Mouse (Mus musculus): Measurements from ENCODE around the gene Phrf1. TPM values are rescaled to one million over a fixed set of nuclear protein-coding genes. Genes with fewer than 3 reads are reported as not detected.

Gene Phrf1
- total RNA-seq, 2 experiments from 2014 or later, result 76.9 to 78.8 TPM

DNA sequence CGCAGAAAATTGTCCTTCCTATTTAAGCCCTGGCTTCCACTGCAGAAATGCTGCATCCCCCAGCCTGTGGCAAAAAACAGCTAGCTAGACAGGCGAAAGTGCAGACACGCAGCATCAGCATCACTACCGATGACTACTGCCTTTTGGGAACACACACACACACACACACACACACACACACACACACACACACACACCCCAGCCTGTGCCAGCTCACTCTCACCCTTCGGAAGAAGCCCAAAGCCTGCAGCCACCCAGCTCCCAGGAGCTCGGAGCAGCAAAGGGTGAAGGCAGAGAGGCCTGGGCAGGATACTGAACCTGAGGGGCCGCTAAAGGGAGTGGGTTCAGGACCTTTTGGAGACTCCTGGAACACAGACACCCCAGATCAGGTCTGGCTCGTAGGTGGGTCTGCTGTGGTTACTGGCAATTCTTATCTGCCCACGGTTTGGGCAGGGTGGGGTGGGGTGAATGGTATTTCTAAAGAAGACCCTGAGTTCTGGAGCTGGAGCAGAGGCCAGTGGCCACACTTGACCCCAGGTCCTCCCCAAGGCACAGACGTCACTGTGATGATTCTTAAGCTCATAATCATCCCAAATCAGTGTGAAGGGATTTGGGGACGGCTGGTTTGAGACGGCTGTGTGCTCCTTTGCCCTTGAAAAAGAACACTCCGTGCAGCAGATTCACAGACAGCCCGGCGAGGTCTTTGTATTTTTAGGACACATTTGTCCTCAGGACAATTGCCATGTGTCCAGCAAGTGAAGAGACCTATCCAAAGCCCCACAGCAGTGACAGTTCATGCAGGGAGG is 64.2 kb downstream of the Phrf1 start:
- DNase-seq (ENCODE audit: low spot score in 2 of 2), result no peak

DNA sequence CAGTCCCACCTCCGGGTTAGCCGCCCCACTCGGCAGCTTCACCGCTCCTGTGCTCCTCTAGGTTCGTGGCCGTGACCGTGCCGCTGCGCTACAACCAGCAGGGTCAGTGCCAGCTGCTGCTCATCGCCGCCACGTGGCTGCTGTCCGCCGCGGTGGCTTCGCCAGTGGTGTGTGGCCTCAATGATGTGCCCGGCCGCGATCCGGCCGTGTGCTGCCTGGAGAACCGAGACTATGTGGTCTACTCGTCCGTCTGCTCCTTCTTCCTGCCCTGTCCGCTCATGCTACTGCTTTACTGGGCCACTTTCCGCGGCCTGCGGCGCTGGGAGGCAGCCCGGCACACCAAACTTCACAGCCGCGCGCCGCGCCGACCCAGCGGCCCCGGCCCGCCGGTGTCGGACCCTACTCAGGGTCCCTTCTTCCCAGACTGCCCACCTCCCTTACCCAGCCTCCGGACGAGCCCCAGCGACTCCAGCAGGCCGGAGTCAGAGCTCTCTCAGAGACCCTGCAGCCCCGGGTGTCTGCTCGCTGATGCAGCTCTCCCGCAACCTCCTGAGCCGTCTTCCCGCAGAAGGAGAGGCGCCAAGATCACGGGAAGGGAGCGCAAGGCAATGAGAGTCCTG is 65.4 kb downstream of the Phrf1 start:
- DNase-seq (ENCODE audit: low spot score in 2 of 2), result no peak

DNA sequence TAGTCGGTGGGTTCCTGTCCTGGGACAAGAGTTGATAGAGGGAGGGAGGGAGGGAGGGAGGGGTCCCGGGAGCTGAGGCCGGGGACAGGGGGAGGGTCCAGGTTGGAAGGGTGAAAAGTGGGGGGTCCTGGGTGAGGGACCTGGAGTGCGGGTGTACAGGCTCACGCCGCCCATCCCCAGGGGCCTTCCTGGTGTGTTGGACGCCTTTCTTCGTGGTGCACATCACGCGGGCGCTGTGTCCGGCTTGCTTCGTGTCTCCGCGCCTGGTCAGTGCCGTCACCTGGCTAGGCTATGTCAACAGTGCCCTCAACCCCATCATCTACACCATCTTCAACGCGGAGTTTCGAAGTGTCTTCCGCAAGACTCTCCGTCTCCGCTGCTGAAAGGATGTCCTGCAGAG is 65.9 kb downstream of the Phrf1 start:
- no peak for DNase-seq (ENCODE audit: low spot score in 2 of 2)

DNA sequence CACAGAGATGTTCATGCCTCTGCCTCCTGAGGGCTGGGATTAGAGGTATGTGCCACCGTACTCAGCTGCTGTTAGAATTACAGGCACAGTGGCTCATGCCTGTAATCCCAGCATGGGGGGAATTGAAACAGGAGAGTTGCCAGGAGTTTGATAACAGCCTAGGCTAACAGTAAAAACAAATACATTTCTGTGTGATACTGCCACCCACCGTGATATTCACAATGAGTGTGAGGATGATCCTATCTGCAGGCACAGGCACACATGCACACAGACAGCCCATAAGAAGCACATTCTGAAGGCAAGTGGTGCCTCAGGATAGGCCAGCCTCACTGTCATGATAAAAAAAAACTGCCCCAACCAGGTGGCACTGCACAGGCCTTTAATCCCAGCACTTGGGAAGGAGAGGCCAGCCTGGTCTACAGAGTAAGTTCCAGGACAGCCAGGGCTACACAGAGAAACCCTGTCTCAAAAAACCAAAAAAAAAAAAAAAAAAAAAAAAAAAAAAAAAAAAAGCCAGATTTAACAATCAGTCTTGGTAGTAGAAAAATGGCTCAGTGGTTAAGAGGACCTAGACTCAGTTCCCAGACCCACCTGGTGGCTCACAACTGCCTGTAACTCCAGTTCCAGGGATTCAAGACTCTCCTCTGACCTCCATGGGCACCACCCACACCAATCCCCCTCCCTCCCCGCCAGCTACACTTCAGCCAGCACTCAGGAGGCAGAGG is 69.5 kb downstream of the Phrf1 start:
- DNase-seq (ENCODE audit: low spot score in 2 of 2), result no peak

DNA sequence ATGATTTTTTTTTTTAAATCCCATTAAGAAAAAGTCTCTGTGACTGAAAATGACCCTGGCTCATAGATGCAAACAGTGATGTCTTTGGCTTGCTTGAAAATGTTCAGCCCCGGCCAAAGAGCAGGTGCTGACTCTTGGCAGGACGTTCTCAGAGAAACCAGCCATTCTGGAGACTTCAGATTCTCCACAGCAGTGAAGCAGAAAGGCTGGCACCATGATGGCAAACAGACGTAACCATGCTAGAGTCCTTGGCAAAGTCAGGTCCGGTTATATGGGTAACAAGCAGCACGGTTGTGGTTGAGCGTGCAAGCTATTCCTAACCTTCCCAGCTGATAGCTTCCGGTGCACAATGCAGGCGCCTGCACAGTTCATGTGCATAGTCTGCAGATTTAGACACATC is 70.6 kb downstream of the Phrf1 start:
- no peak for DNase-seq (ENCODE audit: low spot score in 2 of 2)

DNA sequence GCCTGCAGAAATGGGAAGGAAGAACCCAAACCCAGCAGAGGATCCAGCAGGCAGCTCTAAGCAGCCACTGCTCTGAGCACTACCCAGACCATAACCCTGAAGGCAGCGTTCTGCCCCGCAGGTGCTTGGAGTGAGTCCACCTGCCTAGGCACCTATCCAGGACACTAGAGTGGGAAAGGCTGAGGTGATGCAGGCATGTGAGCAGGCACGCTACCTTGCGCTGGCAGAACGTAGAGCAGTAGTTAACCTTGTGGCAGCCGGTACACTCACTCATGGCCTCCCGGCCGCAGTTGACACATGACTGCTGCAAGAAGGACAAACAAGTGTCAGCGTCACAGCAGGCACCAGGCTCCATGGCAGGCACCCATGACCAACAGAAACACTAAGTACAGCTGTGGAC is 72.8 kb downstream of the Phrf1 start:
- no peak for DNase-seq (ENCODE audit: low spot score in 2 of 2)

DNA sequence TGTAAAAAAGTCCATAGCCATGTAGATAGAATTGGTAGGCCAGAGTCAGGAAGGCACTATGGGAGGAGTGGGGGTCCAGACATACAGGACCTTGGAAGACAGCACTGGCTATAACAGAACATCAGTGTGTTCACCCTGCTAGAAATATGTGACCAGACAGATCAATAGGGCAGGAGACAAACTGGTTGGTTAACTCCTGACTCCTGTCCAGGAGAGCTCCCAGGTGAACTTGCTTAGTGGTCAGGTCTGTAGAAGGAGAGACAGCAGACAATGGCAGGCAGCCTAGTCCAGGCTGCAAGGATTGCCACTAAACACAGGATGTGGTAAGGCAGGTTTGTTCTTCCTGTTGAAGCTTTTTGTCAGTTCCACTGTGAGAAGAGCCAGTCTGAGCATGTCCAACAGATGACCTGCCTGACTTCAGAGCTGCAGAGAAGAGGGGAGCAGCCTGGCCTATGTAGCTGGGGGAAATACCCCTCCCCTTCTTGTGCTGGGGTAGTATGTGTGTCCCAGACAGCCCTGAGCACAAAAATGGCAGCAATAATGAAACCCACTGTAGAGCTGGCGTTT is 74.2 kb downstream of the Phrf1 start:
- DNase-seq (ENCODE audit: low spot score in 2 of 2), result no peak

DNA sequence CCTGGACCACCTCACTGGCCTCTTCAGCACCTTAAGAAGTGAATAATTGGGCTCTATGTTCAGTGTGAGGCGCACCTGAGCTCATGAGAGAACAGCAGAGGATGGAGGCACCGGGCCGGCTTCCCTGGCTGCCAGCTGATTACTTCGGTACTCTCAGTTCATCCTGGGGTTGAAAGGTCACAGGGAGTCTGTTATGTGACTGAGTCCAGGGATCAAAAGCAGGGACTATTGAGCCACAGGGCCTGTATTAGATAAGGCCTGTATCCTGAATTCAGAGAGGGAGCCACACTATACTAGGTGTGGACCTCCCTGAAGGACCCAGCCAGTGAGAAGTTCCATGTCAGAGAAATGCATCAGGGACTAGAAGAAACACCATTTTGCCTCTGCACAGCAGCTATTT is 76.0 kb downstream of the Phrf1 start:
- no peak for DNase-seq (ENCODE audit: low spot score in 2 of 2)

Small RNAs within 50 kb of the gene (microRNA-seq; reads per million reads assigned to microRNA genes)
- gene Mir210, result 70.8 to 81.7 reads per million in 2 experiments

Other genes starting within 250 kb of the Phrf1 start
- 10 to 100 TPM in 1 of 2 experiments, 1 to 10 TPM in 1; 8.0 to 11.4 TPM for gene Ifitm3, start 218.0 kb upstream of the Phrf1 start, total RNA-seq (2021)
- not detected for gene Ifitm6, start 210.9 kb upstream of the Phrf1 start, total RNA-seq (2021)
- gene Gm17387, start 199.7 kb upstream of the Phrf1 start, total RNA-seq (2021), result not detected
- 10 to 100 TPM; 84.2 to 86.8 TPM for gene B4galnt4, start 167.7 kb upstream of the Phrf1 start, total RNA-seq (2021)
- gene Pkp3, start 150.6 kb upstream of the Phrf1 start, total RNA-seq (2021), result not detected
- gene Sigirr, start 128.2 kb upstream of the Phrf1 start, total RNA-seq (2021), result 1 to 10 TPM; 1.9 to 2.1 TPM
- not detected for gene Ano9, start 111.0 kb upstream of the Phrf1 start, total RNA-seq (2021)
- 10 to 100 TPM; 47.4 to 50.6 TPM for gene Ptdss2, start 106.4 kb upstream of the Phrf1 start, total RNA-seq (2021)
- gene Rnh1, start 55.9 kb upstream of the Phrf1 start, total RNA-seq (2021), result 10 to 100 TPM; 35.5 to 45.9 TPM
- gene Hras, start 34.8 kb upstream of the Phrf1 start, total RNA-seq (2021), result 100 to 1,000 TPM; 201 TPM
- 1 to 10 TPM; 4.3 to 4.5 TPM for gene Lrrc56, start 34.6 kb upstream of the Phrf1 start, total RNA-seq (2021)
- gene Lmntd2, start 14.7 kb upstream of the Phrf1 start, total RNA-seq (2021), result not detected
- 1 to 10 TPM in 1 of 2 experiments, under 1 TPM in 1; 0.71 to 1.5 TPM for gene Rassf7, start 12.9 kb upstream of the Phrf1 start, total RNA-seq (2021)
- gene Irf7, start 37.7 kb downstream of the Phrf1 start, total RNA-seq (2021), result 1 to 10 TPM in 1 of 2 experiments, under 1 TPM in 1; 0.46 to 1.2 TPM
- not detected for gene Cdhr5, start 48.0 kb downstream of the Phrf1 start, total RNA-seq (2021)
- not detected for gene Sct, start 50.3 kb downstream of the Phrf1 start, total RNA-seq (2021)
- gene Drd4, start 63.2 kb downstream of the Phrf1 start, total RNA-seq (2021), result not detected
- 10 to 100 TPM; 66.3 to 79.6 TPM for gene Deaf1, start 98.9 kb downstream of the Phrf1 start, total RNA-seq (2021)
- gene Tmem80, start 99.0 kb downstream of the Phrf1 start, total RNA-seq (2021), result 10 to 100 TPM; 29.2 to 30.5 TPM
- 1 to 10 TPM; 5.0 to 9.0 TPM for gene Eps8l2, start 110.1 kb downstream of the Phrf1 start, total RNA-seq (2021)
- gene Taldo1, start 163.4 kb downstream of the Phrf1 start, total RNA-seq (2021), result 100 to 1,000 TPM; 122 to 125 TPM
- gene Gatd1, start 185.4 kb downstream of the Phrf1 start, total RNA-seq (2021), result 10 to 100 TPM; 37.7 to 39.9 TPM
- 100 to 1,000 TPM; 265 to 270 TPM for gene Cend1, start 200.7 kb downstream of the Phrf1 start, total RNA-seq (2021)
- 100 to 1,000 TPM; 319 to 320 TPM for gene Slc25a22, start 209.1 kb downstream of the Phrf1 start, total RNA-seq (2021)
- gene Pidd1, start 215.2 kb downstream of the Phrf1 start, total RNA-seq (2021), result 1 to 10 TPM in 1 of 2 experiments, under 1 TPM in 1; 0.69 to 1.1 TPM
- gene Rplp2, start 218.6 kb downstream of the Phrf1 start, total RNA-seq (2021), result 100 to 1,000 TPM; 557 to 573 TPM
- gene Pnpla2, start 226.4 kb downstream of the Phrf1 start, total RNA-seq (2021), result 10 to 100 TPM; 29.9 to 35.6 TPM
- 1 to 10 TPM; 3.3 TPM for gene Cracr2b, start 232.3 kb downstream of the Phrf1 start, total RNA-seq (2021)
- gene Cd151, start 238.6 kb downstream of the Phrf1 start, total RNA-seq (2021), result 10 to 100 TPM; 24.2 to 26.0 TPM
- gene Polr2l, start 246.3 kb downstream of the Phrf1 start, total RNA-seq (2021), result 10 to 100 TPM; 39.2 to 42.8 TPM
- 10 to 100 TPM; 11.3 to 11.7 TPM for gene Tspan4, start 246.5 kb downstream of the Phrf1 start, total RNA-seq (2021)

Measured in layer of hippocampus, adult 18-20 months (tissue).